Mouse (Mus musculus) brain, embryonic 14.5 days (tissue): ENCODE measurements around the gene Casz1.
A peak's percentile ranks its signal among the peaks of the same experiment; 100 is the strongest.

Experiments
- CTCF ChIP-seq: fragments of 200-500 bp; IDR thresholded peaks from 2 replicates; pipeline ENCODE4 v1.5.1; 2012; ENCODE audit warnings: inconsistent platforms, mild to moderate bottlenecking, moderate library complexity, borderline replicate concordance; ENCODE audit not compliant: insufficient read depth, insufficient read length; ENCODE audit errors: extremely low read depth
- POLR2A ChIP-seq: fragments of 200-500 bp; IDR thresholded peaks from 2 replicates; pipeline ENCODE4 v1.6.1; 2012; ENCODE audit warnings: mild to moderate bottlenecking, inconsistent platforms, borderline replicate concordance; ENCODE audit not compliant: poor library complexity, insufficient read depth, insufficient read length, severe bottlenecking; ENCODE audit errors: extremely low read depth

- peak; percentile 4; the same call in 1 of the 2 replicates for TF ChIP-seq CTCF
- no peak for TF ChIP-seq POLR2A
Measured at GRCm38 (mm10) chr4:148857398-148858084, 53.3 kb downstream of the Casz1 start.
